Mouse (Mus musculus) midbrain, embryonic 15.5 days (tissue): ENCODE data around the gene Cerk. TPM values are rescaled to one million over a fixed set of nuclear protein-coding genes. Genes with fewer than 3 reads are reported as not detected.
"Not testable (repeated sequence)": the region's sequence is repeated elsewhere in the genome, so short reads cannot be mapped to it uniquely, and the experiment has no call there.

ENCODE experiments used
- ATAC-seq: fragments of 200-750 bp; cut with Nextera tagmentation; replicated peaks from 2 replicates; pipeline ENCODE4 v1.8.0; 2017; ENCODE audit warnings: moderate TSS enrichment
- H3K27ac ChIP-seq: fragments of 300-500 bp; sonication (generic); 2 replicates; pipeline ENCODE4 v1.5.1; 2015; ENCODE audit warnings: mild to moderate bottlenecking, inconsistent platforms
- H3K27me3 ChIP-seq: fragments of 300-500 bp; sonication (generic); replicated peaks from 2 replicates; pipeline ENCODE4 v1.6.1; 2015; ENCODE audit warnings: inconsistent platforms
- H3K36me3 ChIP-seq: fragments of 300-500 bp; sonication (generic); replicated peaks from 2 replicates; pipeline ENCODE4 v1.6.1; 2015; ENCODE audit warnings: inconsistent platforms
- H3K4me1 ChIP-seq: fragments of 300-500 bp; sonication (generic); 2 replicates; pipeline ENCODE4 v1.6.1; 2015; ENCODE audit warnings: inconsistent platforms
- H3K4me2 ChIP-seq: fragments of 300-500 bp; sonication (generic); 2 replicates; pipeline ENCODE4 v1.6.1; 2015; ENCODE audit warnings: inconsistent platforms, mild to moderate bottlenecking, moderate library complexity
- H3K4me3 ChIP-seq: fragments of 300-500 bp; sonication (generic); 2 replicates; pipeline ENCODE4 v1.5.1; 2015; ENCODE audit warnings: mild to moderate bottlenecking, inconsistent platforms
- H3K9ac ChIP-seq: fragments of 300-500 bp; sonication (generic); 2 replicates; pipeline ENCODE4 v1.6.1; 2015; ENCODE audit warnings: mild to moderate bottlenecking, inconsistent platforms
- H3K9me3 ChIP-seq: fragments of 300-500 bp; sonication (generic); 2 replicates; pipeline ENCODE4 v1.6.1; 2016; ENCODE audit warnings: inconsistent platforms
- WGBS: fragments of 180-500 bp; shearing (Covaris S2); methylation state at CpG from one replicate; pipeline ENCODE4 v1.1.7; 2015; ENCODE audit warnings: mixed read lengths; 5-methylcytosine and 5-hydroxymethylcytosine counted together
- polyA plus RNA-seq: library from polyadenylated mRNA; unstranded; fragments of >200 nt; fragmentation: Nextera tagmentation; extraction: Ambion mirVana; gene quantifications from 2 replicates; pipeline ENCODE4 v1.2.1, GENCODE M21; 2015

Cerk gene
- polyA plus RNA-seq, 1 experiment from 2014 or later, result 25.8 TPM

DNA sequence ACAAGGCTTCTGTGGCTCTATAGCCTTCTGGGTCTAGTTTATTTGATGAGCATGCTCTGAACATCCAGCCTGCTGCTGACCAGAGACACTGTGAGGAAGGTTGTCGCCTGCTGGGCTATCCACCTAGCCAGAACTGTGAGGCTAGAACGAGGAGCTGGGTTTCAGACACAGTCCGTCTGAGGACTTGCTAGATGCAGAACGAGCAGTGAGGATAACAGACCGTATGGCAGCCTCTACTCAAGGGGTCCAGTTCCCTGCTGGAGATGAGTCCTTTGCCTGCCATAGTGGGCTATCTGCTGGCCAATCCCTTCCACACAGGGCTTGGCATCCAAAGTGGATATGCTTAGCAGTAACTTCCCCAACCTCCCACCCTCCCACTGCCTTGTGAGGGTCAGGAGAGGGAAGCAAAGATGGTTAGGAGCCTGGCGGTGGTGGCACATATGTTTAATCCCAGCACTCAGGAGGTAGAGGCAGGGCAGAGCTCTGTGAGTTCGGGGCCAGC, 17.4 kb upstream of the Cerk start:
- Histone ChIP-seq H3K4me2 (no peak overlapping the region), H3K27ac (no peak overlapping the region), H3K36me3 (no peaks in the 10 kb centered on the region), H3K4me3 (no peak overlapping the region), H3K27me3 (no peaks in the 10 kb centered on the region), H3K9me3 (no peaks in the 10 kb centered on the region), H3K4me1 (peaks cover 4% of the 10 kb centered on the region; the same call in 1 of the 2 replicates), H3K9ac (no peak overlapping the region)
- ATAC-seq, result no peak
- 84% methylated on average over 7 of the region's 7 CpGs for WGBS

DNA sequence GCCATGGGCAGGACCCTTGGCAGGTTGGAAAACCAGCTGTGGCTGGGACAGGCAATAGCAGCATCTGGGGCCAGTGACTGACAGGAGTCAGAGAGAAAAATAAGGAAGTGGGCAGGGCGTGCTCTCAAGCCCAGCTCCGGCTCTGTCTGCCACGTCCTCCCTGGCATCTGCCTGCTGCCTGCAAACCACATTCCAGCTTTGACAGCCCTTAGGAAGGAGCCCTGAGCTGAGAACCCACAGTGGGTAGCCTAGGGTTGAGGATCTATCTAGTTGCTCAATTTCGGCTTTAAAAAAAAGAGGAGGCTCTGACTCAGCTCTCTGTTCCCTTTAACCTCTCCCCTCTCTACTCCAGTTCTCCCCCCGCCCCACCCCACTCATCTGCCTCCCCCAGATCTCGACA, 16.7 kb upstream of the Cerk start:
- no peaks in the 10 kb centered on the region for H3K36me3 ChIP-seq
- no peak for ATAC-seq
- WGBS, result 58% methylated on average over 6 of the region's 6 CpGs

DNA sequence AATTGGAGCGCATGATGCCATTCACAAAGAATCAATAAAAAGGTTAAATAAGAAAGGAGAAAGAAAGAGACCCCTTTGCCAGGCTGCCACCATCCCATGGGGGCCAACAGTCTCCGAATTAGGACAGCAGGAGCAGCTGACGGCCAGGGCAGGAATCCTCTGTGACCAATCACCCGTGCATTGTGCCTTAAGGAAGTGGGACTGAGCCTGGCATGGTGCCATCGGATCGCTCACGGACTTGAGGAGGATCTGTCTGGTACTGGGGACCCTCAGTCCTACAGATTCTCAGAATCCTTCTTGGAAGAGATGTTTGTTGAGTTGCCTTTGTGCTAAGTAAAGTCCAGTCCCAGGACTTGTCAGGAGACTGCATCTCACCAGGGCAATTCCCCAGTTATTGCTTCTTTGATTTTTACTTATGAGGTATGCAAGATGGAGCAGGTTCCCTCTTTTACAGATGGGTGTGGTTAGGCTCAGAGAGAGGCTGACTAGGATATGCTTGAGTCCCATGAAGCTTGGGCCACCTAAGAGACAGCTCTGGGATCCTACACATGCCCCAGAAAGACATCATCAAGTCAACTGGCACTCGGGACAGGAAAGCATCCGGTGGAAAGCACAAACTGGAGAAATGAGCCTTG, 15.9 kb upstream of the Cerk start:
- no peak overlapping the region for H3K9ac ChIP-seq
- H3K9me3 ChIP-seq, result no peaks in the 10 kb centered on the region
- no peaks in the 10 kb centered on the region for H3K27me3 ChIP-seq
- H3K27ac ChIP-seq, result no peak overlapping the region
- 42% methylated on average over 9 of the region's 9 CpGs for WGBS
- peaks cover 4% of the 10 kb centered on the region; the same call in 1 of the 2 replicates for H3K4me1 ChIP-seq
- no peak overlapping the region for H3K4me2 ChIP-seq
- no peak overlapping the region for H3K4me3 ChIP-seq
- no peaks in the 10 kb centered on the region for H3K36me3 ChIP-seq
- no peak for ATAC-seq

More for the DNA sequence above, 16.7 kb upstream of the Cerk start:
- no peak overlapping the region for H3K27ac ChIP-seq
- H3K9me3 ChIP-seq, result no peaks in the 10 kb centered on the region
- no peaks in the 10 kb centered on the region for H3K27me3 ChIP-seq
- no peak overlapping the region for H3K4me2 ChIP-seq
- no peak overlapping the region for H3K4me3 ChIP-seq
- peaks cover 4% of the 10 kb centered on the region; the same call in 1 of the 2 replicates for H3K4me1 ChIP-seq
- no peak overlapping the region for H3K9ac ChIP-seq

DNA sequence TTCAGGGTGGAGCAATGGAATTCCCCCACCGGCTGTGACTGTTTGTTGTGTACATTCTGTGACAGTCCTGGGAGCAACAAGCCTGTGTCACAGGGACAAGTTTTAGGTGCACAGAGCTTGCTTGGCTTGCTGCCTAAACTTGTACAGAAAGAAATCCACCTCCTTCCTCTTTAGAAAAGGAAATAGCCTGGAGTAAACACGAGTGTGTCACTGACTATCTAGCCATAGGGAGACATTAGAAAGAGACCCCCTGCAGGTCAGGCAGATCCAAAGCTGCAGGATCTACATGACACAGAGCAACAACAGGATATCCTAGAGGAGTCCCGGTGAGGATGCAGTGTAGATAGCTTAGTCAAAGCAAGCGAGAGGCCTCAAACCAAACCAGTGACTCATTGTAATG, 15.2 kb upstream of the Cerk start:
- H3K4me2 ChIP-seq, result no peak overlapping the region
- H3K4me1 ChIP-seq, result peaks cover 4% of the 10 kb centered on the region; the same call in 1 of the 2 replicates
- no peak overlapping the region for H3K27ac ChIP-seq
- H3K36me3 ChIP-seq, result no peaks in the 10 kb centered on the region
- ATAC-seq, result no peak
- H3K4me3 ChIP-seq, result no peak overlapping the region
- H3K9ac ChIP-seq, result no peak overlapping the region
- no peaks in the 10 kb centered on the region for H3K9me3 ChIP-seq
- WGBS, result 31% methylated on average over 4 of the region's 4 CpGs
- H3K27me3 ChIP-seq, result no peaks in the 10 kb centered on the region

DNA sequence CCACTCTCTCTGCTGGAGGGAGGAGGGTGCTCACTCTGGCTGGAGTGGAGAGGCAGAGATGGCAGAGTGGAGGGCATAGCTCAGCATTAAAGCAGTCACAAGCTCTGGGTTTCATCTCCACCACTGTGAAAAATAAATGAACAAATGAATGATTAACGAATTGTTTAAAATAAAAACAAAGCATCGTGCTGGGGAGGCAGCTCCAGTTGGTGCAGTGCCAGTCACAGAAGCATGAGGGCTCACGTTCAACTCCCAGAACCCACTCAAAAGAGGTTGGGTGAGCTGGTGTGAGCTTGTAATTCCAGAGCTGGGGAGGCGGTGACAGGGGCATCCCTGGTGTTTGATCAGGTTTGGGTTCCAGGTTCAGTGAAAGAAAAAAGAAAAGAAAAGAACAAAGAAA, 14.2 kb upstream of the Cerk start:
- Histone ChIP-seq H3K4me2 (no peak overlapping the region), H3K4me3 (no peak overlapping the region), H3K27me3 (no peaks in the 10 kb centered on the region), H3K4me1 (peaks cover 4% of the 10 kb centered on the region; the same call in 1 of the 2 replicates), H3K9ac (no peak overlapping the region), H3K36me3 (no peaks in the 10 kb centered on the region), H3K27ac (no peak overlapping the region), H3K9me3 (no peaks in the 10 kb centered on the region)
- 64% methylated on average over 4 of the region's 4 CpGs for WGBS
- no peak for ATAC-seq

DNA sequence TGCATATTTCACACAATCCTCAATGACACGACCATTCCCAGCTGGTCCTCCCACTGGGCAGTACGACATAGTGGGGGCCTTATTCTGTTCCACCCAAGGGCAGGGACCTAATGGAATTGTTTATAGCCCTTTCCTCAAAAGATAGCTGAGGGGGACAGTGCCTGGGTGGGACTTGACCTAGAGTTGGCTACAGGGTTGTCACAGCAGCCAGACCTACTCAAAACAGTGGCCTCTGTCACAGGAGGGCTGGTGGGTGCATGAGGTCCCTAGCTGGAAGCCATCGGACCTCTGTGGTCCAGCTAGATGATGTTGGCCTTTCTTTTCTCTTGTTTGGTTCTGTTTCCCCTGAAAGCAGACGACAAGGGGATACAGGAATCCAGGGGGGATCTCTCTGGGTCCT, 13.5 kb upstream of the Cerk start:
- H3K4me1 ChIP-seq, result peaks cover 4% of the 10 kb centered on the region; the same call in 1 of the 2 replicates
- 78% methylated on average over 4 of the region's 4 CpGs for WGBS
- H3K4me3 ChIP-seq, result no peak overlapping the region
- H3K27me3 ChIP-seq, result no peaks in the 10 kb centered on the region
- H3K9me3 ChIP-seq, result no peaks in the 10 kb centered on the region
- ATAC-seq, result no peak
- H3K27ac ChIP-seq, result no peak overlapping the region
- H3K36me3 ChIP-seq, result no peaks in the 10 kb centered on the region
- no peak overlapping the region for H3K9ac ChIP-seq
- no peak overlapping the region for H3K4me2 ChIP-seq

DNA sequence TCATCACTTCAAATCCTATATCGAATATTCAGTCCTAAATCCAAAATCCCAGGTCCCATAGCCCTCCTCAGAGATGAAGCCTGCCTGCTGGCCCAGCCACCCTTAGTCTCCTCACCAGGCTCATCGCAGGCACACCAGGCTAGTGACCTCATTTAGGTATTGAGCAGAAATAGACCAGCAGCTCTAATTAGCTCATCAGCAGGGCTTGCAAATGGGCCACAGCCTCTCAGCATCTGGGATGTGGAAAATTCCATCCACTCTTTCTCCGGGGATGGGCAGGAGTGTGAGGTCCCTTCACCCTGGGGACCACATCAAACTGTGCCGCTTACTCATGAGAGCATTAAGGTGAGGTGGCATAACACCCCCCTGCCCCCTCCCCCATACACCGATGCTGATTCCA, 13.1 kb upstream of the Cerk start:
- Histone ChIP-seq H3K9ac (no peak overlapping the region), H3K4me1 (peaks cover 4% of the 10 kb centered on the region; the same call in 1 of the 2 replicates), H3K27ac (no peak overlapping the region), H3K9me3 (no peaks in the 10 kb centered on the region), H3K4me2 (no peak overlapping the region), H3K27me3 (no peaks in the 10 kb centered on the region), H3K4me3 (no peak overlapping the region), H3K36me3 (no peaks in the 10 kb centered on the region)
- no peak for ATAC-seq
- 79% methylated on average over 5 of the region's 5 CpGs for WGBS

DNA sequence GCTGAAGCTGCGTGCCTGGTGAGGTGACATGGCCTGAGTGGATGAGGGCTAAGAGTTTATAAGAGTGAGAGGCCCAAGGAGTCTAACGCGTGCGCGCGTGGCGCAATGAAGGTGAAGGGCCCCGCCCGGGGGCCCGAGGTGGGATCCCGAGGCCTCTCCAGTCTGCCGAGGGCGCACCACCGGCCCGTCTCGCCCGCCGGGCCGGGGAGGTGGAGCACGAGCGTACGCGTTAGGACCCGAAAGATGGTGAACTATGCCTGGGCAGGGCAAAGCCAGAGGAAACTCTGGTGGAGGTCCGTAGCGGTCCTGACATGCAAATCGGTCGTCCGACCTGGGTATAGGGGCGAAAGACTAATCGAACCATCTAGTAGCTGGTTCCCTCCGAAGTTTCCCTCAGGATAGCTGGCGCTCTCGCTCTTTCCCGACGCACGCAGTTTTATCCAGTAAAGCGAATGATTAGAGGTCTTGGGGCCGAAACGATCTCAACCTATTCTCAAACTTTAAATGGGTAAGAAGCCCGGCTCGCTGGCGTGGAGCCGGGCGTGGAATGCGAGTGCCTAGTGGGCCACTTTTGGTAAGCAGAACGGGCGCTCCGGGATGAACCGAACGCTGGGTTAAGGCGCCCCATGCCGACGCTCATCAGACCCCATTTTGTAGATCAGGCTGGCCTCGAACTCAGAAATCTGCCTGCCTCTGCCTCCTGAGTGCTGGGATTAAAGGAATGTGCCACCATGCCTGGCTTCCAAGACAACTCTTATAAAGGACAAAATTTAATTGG, 8.9 kb upstream of the Cerk start:
- H3K4me2 ChIP-seq, H3K27me3 ChIP-seq, H3K27ac ChIP-seq, H3K4me3 ChIP-seq, H3K4me1 ChIP-seq, H3K9ac ChIP-seq, H3K36me3 ChIP-seq, H3K9me3 ChIP-seq: not testable (repeated sequence)
- 76% methylated on average over 55 of the region's 55 CpGs for WGBS
- peak; percentile 91 for ATAC-seq

DNA sequence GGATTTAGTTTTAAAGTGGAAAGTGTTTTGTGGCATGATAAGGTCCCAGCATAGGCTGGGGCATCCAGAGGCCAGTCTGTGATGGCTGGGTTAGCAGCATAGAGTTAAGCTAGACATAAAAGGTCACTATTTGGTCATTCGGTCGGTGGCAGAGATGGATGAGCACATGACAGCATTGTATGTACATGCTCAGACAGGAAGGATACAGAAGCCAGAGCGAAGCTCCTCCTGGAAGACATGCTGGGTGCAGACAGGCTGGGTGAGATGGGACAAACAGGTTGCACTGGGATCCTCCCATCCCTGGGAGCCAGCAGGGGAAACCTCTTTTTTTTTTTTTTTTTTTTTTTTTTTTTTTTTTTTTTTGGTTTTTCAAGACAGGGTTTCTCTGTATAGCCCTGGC, 6.0 kb upstream of the Cerk start:
- no peaks in the 10 kb centered on the region for H3K36me3 ChIP-seq
- H3K4me2 ChIP-seq, result no peak overlapping the region
- H3K9me3 ChIP-seq, result no peaks in the 10 kb centered on the region
- no peaks in the 10 kb centered on the region for H3K27me3 ChIP-seq
- peaks cover 14% of the 10 kb centered on the region for H3K4me1 ChIP-seq
- 85% methylated on average over 3 of the region's 3 CpGs for WGBS
- no peak for ATAC-seq
- no peak overlapping the region for H3K4me3 ChIP-seq
- H3K9ac ChIP-seq, result no peak overlapping the region
- no peak overlapping the region for H3K27ac ChIP-seq

DNA sequence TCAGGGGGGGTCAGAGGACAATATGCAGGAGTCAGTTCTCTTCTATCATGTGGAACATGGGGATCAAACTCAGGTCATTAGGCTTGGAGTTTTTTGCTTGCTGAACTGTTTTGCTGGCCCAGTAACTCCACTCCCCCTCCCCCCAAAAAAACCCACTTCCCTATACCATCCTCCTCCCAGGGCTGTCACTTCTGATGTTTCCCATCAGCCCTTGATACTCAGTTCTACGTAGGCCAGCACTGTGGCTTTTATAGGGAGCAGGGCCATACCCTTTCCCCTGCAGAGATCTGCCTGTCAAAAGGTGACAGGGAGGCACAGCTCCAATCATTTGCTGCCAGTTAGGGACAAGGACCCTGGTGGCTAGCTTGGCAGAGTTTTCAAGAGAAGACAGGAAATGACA, 5.6 kb upstream of the Cerk start:
- H3K36me3 ChIP-seq, result no peaks in the 10 kb centered on the region
- ATAC-seq, result no peak
- no peaks in the 10 kb centered on the region for H3K27me3 ChIP-seq
- H3K9me3 ChIP-seq, result no peaks in the 10 kb centered on the region
- peaks cover 17% of the 10 kb centered on the region for H3K4me1 ChIP-seq
- no peak overlapping the region for H3K9ac ChIP-seq
- whole genome bisulfite sequencing, result 80% methylated on average over 1 of the region's 1 CpGs
- no peak overlapping the region for H3K27ac ChIP-seq
- no peak overlapping the region for H3K4me2 ChIP-seq
- H3K4me3 ChIP-seq, result no peak overlapping the region

DNA sequence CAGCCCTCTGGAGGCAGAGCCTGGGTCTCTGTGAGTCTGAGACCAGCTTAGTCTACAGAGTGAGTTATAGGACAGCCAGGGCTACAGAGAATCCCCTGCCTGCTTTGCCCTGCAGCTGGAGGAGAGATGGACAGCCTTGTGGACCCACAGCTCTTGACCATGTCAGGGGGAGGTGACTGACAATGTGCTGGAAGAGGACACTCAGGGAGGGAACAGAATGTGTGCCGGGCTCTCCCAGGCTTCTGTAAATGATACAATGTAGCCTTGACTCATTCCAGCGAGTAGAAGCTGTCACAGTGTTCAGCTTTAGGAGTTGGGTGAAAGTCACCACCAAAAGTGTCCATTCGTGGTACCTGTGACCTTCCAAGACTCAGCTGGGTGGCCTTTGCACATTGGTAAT, 4.4 kb upstream of the Cerk start:
- Histone ChIP-seq H3K4me2 (no peak overlapping the region), H3K27ac (no peak overlapping the region), H3K36me3 (no peaks in the 10 kb centered on the region), H3K9me3 (no peaks in the 10 kb centered on the region), H3K27me3 (no peaks in the 10 kb centered on the region), H3K4me1 (peaks cover 24% of the 10 kb centered on the region), H3K4me3 (no peak overlapping the region), H3K9ac (no peak overlapping the region)
- 81% methylated on average over 3 of the region's 3 CpGs for WGBS
- no peak for ATAC-seq

DNA sequence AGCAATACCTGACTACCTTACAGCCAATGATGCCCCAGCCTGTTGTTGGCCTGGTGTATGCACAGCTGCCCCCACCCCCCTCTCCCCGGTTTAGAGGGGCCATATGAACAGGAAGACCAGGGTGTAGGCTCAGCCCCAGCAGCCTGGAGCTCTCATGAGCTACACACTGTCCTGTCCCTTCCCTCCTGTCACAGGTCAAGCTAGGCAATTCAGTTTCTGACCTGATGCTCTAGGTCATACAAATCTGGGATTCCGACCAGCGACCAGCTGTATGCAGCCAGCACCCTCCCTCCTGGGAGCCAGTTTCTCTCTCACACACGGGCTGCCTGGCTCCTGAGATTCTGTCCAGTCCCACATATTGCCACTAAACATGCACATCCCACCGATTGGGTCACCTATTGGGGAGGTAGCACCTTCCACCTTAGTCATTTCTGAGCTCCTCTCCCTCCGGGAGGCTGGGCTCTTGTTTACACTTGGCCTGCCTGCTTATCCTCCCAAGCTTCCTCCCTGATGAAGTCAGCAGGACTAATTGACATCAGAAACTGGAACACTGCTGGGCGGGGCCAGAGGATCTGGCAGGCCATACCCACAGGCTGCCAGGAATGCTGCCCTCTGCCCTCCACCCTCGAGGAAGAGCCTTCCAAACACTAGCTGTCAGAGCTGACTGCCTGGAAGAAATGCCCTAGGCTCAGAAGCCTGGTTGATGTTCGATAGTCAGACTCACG, 3.0 kb upstream of the Cerk start:
- WGBS, result 46% methylated on average over 10 of the region's 10 CpGs
- Histone ChIP-seq H3K9me3 (no peaks in the 10 kb centered on the region), H3K9ac (no peak overlapping the region), H3K27ac (no peak overlapping the region), H3K4me2 (no peak overlapping the region), H3K4me3 (no peak overlapping the region), H3K27me3 (no peaks in the 10 kb centered on the region), H3K36me3 (no peaks in the 10 kb centered on the region), H3K4me1 (peaks cover 35% of the 10 kb centered on the region)
- no peak for ATAC-seq
